Mouse (Mus musculus) neural tube, embryonic 13.5 days (tissue): ENCODE measurements at regions not wholly inside any gene's neighbourhood (a gene's known extent, or its start where the extent isn't known, plus 50 kb on each side); places are given as distances from the start of the nearest gene placed in this dataset.

ENCODE experiments used
- ATAC-seq: fragments of 200-750 bp; cut with Nextera tagmentation; 2 replicates; pipeline ENCODE4 v1.8.0; 2017; ENCODE audit warnings: low read depth, mild to moderate bottlenecking, moderate TSS enrichment, moderate library complexity
- H3K27ac ChIP-seq: fragments of 300-500 bp; sonication (generic); replicated peaks from 2 replicates; pipeline ENCODE4 v1.5.1; 2015; ENCODE audit warnings: moderate library complexity, mild to moderate bottlenecking, inconsistent platforms
- H3K27me3 ChIP-seq: fragments of 300-500 bp; sonication (generic); 2 replicates; pipeline ENCODE4 v1.6.1; 2015; ENCODE audit warnings: mild to moderate bottlenecking, inconsistent platforms
- H3K36me3 ChIP-seq: fragments of 300-500 bp; sonication (generic); 2 replicates; pipeline ENCODE4 v1.6.1; 2015; ENCODE audit warnings: mild to moderate bottlenecking, inconsistent platforms
- H3K4me1 ChIP-seq: fragments of 300-500 bp; sonication (generic); replicated peaks from 2 replicates; pipeline ENCODE4 v1.6.1; 2015; ENCODE audit warnings: inconsistent platforms
- H3K4me2 ChIP-seq: fragments of 300-500 bp; sonication (generic); 2 replicates; pipeline ENCODE4 v1.6.1; 2015; ENCODE audit warnings: inconsistent platforms, mild to moderate bottlenecking, moderate library complexity
- H3K4me3 ChIP-seq: fragments of 300-500 bp; sonication (generic); 2 replicates; pipeline ENCODE4 v1.5.1; 2015; ENCODE audit warnings: mild to moderate bottlenecking, inconsistent platforms
- H3K9ac ChIP-seq: fragments of 300-500 bp; sonication (generic); 2 replicates; pipeline ENCODE4 v1.6.1; 2015; ENCODE audit warnings: moderate library complexity, mild to moderate bottlenecking, inconsistent platforms
- H3K9me3 ChIP-seq: fragments of 300-500 bp; sonication (generic); 2 replicates; pipeline ENCODE4 v1.6.1; 2016; ENCODE audit warnings: inconsistent platforms
- WGBS: fragments of 180-500 bp; shearing (Covaris S2); methylation state at CpG from one replicate; pipeline ENCODE4 v1.1.7; 2015; 5-methylcytosine and 5-hydroxymethylcytosine counted together

DNA sequence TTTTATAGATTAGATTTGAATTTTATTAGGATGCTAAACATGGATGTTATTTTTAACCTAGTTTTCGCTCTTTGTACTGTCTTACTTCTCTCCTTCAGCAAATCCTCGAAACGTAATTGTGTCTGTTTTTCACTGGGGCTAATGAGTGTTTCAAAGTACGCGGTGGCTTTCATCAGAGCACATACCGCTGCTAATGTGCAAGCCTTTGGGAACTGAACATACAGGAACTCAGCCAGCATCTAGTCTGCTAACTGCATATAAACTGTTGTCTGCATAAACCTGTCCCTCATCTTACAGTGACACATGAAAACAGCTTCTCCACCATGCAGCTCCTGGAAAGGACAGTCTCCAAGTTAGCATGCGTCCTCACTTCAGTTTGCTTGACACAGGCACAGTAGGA lies 434.1 kb downstream of the Fat4 start:
- Histone ChIP-seq H3K9ac (no peak overlapping the region), H3K27ac (0 out of 2 replicates have a peak overlapping the region, but pooled peaks have one; percentile 18), H3K4me2 (no peak overlapping the region), H3K4me1 (no peaks in the 10 kb centered on the region), H3K27me3 (no peaks in the 10 kb centered on the region), H3K9me3 (no peaks in the 10 kb centered on the region), H3K4me3 (no peak overlapping the region), H3K36me3 (no peaks in the 10 kb centered on the region)
- no peak for ATAC-seq
- 69% methylated on average over 7 of the region's 7 CpGs for WGBS

GRCm38 (mm10) chr3:39322225-39322624 lies 435.5 kb downstream of the Fat4 start:
- Histone ChIP-seq H3K4me1 (no peaks in the 10 kb centered on the region), H3K36me3 (no peaks in the 10 kb centered on the region), H3K4me2 (no peak overlapping the region), H3K9ac (no peak overlapping the region), H3K4me3 (no peak overlapping the region), H3K27me3 (no peaks in the 10 kb centered on the region), H3K9me3 (no peaks in the 10 kb centered on the region), H3K27ac (no peak overlapping the region)
- no peak for ATAC-seq
- WGBS, result 59% methylated on average over 5 of the region's 5 CpGs

GRCm38 (mm10) chr3:39335612-39336230 lies 449.0 kb downstream of the Fat4 start:
- Histone ChIP-seq H3K27me3 (no peaks in the 10 kb centered on the region), H3K27ac (no peak overlapping the region), H3K4me2 (no peak overlapping the region), H3K36me3 (no peaks in the 10 kb centered on the region), H3K4me1 (peaks cover 3% of the 10 kb centered on the region; the same call in 1 of the 2 replicates), H3K4me3 (no peak overlapping the region), H3K9ac (no peak overlapping the region), H3K9me3 (peaks cover 6% of the 10 kb centered on the region; the same call in 1 of the 2 replicates)
- WGBS, result 55% methylated on average over 8 of the region's 8 CpGs
- no peak for ATAC-seq

GRCm38 (mm10) chr3:39341161-39341687 lies 454.5 kb downstream of the Fat4 start:
- no peaks in the 10 kb centered on the region for H3K27me3 ChIP-seq
- H3K4me1 ChIP-seq, result no peaks in the 10 kb centered on the region
- no peaks in the 10 kb centered on the region for H3K36me3 ChIP-seq
- ATAC-seq, result no peak
- no peak overlapping the region for H3K9ac ChIP-seq
- H3K27ac ChIP-seq, result no peak overlapping the region
- no peak overlapping the region for H3K4me3 ChIP-seq
- no peaks in the 10 kb centered on the region for H3K9me3 ChIP-seq
- 68% methylated on average over 3 of the region's 3 CpGs for WGBS
- no peak overlapping the region for H3K4me2 ChIP-seq

GRCm38 (mm10) chr3:39344078-39344477 lies 457.3 kb downstream of the Fat4 start:
- no peak for ATAC-seq
- H3K27me3 ChIP-seq, result no peaks in the 10 kb centered on the region
- 66% methylated on average over 3 of the region's 3 CpGs for WGBS
- H3K36me3 ChIP-seq, result no peaks in the 10 kb centered on the region
- no peaks in the 10 kb centered on the region for H3K9me3 ChIP-seq
- H3K27ac ChIP-seq, result no peak overlapping the region
- H3K4me3 ChIP-seq, result no peak overlapping the region
- H3K9ac ChIP-seq, result no peak overlapping the region
- H3K4me1 ChIP-seq, result no peaks in the 10 kb centered on the region
- no peak overlapping the region for H3K4me2 ChIP-seq

- 93% methylated on average over 4 of the region's 4 CpGs for WGBS
- H3K4me1 ChIP-seq, result 0 out of 2 replicates have a peak, but pooled peaks cover 5% of the 10 kb centered on the region
- H3K9me3 ChIP-seq, result no peaks in the 10 kb centered on the region
- H3K4me3 ChIP-seq, result no peak overlapping the region
- H3K27me3 ChIP-seq, result no peaks in the 10 kb centered on the region
- no peaks in the 10 kb centered on the region for H3K36me3 ChIP-seq
- H3K9ac ChIP-seq, result no peak overlapping the region
- H3K4me2 ChIP-seq, result no peak overlapping the region
- H3K27ac ChIP-seq, result no peak overlapping the region
- no peak for ATAC-seq
Observed at GRCm38 (mm10) chr3:39347578-39347977, 460.8 kb downstream of the Fat4 start.

- no peak overlapping the region for H3K27ac ChIP-seq
- no peak overlapping the region for H3K4me2 ChIP-seq
- no peak overlapping the region for H3K4me3 ChIP-seq
- H3K27me3 ChIP-seq, result no peaks in the 10 kb centered on the region
- no peaks in the 10 kb centered on the region for H3K36me3 ChIP-seq
- ATAC-seq, result no peak
- 0 out of 2 replicates have a peak, but pooled peaks cover 3% of the 10 kb centered on the region for H3K9me3 ChIP-seq
- no peak overlapping the region for H3K9ac ChIP-seq
- H3K4me1 ChIP-seq, result 0 out of 2 replicates have a peak, but pooled peaks cover 5% of the 10 kb centered on the region
- 85% methylated on average over 2 of the region's 2 CpGs for WGBS
Observed at GRCm38 (mm10) chr3:39357012-39357411, 470.3 kb downstream of the Fat4 start.

- ATAC-seq, result peak; percentile 65; the same call in 1 of the 2 replicates
- 36% methylated on average over 2 of the region's 2 CpGs for WGBS
- no peaks in the 10 kb centered on the region for H3K36me3 ChIP-seq
Observed at GRCm38 (mm10) chr3:39360278-39360677, 473.5 kb downstream of the Fat4 start.

DNA sequence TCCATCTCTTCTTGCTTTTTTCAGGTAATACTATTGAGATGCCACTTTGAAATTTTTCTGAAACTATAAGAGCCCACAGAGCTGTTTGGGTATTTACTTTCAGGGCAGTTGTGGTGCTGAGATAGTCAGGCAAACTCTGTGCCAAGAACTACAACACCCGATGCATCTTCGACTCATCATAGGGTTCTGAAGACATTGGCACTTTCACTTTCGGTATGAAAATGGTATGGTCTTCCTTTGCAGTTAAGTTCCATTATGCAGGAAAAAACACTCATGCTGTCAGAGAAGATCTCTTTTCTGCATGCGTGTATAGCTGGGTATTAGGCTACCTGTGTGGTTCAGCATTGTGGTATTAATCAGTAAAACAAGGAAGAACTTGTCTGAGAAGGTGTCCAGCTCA lies 484.2 kb downstream of the Fat4 start:
- Histone ChIP-seq H3K4me1 (no peaks in the 10 kb centered on the region), H3K9ac (no peak overlapping the region), H3K27ac (no peak overlapping the region), H3K36me3 (no peaks in the 10 kb centered on the region), H3K9me3 (no peaks in the 10 kb centered on the region), H3K4me3 (no peak overlapping the region), H3K27me3 (no peaks in the 10 kb centered on the region), H3K4me2 (no peak overlapping the region)
- ATAC-seq, result no peak
- WGBS, result 88% methylated on average over 4 of the region's 4 CpGs

More at GRCm38 (mm10) chr3:39360278-39360677, 473.5 kb downstream of the Fat4 start:
- Histone ChIP-seq H3K4me3 (no peak overlapping the region), H3K27ac (no peak overlapping the region), H3K9me3 (0 out of 2 replicates have a peak, but pooled peaks cover 4% of the 10 kb centered on the region), H3K27me3 (no peaks in the 10 kb centered on the region), H3K4me2 (no peak overlapping the region), H3K9ac (no peak overlapping the region), H3K4me1 (0 out of 2 replicates have a peak, but pooled peaks cover 5% of the 10 kb centered on the region)

- H3K4me3 ChIP-seq, result no peak overlapping the region
- 81% methylated on average over 10 of the region's 10 CpGs for WGBS
- no peaks in the 10 kb centered on the region for H3K9me3 ChIP-seq
- H3K9ac ChIP-seq, result no peak overlapping the region
- ATAC-seq, result no peak
- H3K4me1 ChIP-seq, result no peaks in the 10 kb centered on the region
- no peaks in the 10 kb centered on the region for H3K27me3 ChIP-seq
- H3K27ac ChIP-seq, result no peak overlapping the region
- H3K4me2 ChIP-seq, result no peak overlapping the region
- no peaks in the 10 kb centered on the region for H3K36me3 ChIP-seq
Observed at GRCm38 (mm10) chr3:39372426-39372950, 485.7 kb downstream of the Fat4 start.

GRCm38 (mm10) chr3:39375465-39375864 lies 488.7 kb downstream of the Fat4 start:
- Histone ChIP-seq H3K9ac (no peak overlapping the region), H3K36me3 (no peaks in the 10 kb centered on the region), H3K4me3 (no peak overlapping the region), H3K27me3 (no peaks in the 10 kb centered on the region), H3K4me2 (no peak overlapping the region), H3K9me3 (no peaks in the 10 kb centered on the region), H3K4me1 (no peaks in the 10 kb centered on the region), H3K27ac (no peak overlapping the region)
- ATAC-seq, result no peak
- WGBS, result 88% methylated on average over 5 of the region's 5 CpGs

GRCm38 (mm10) chr3:39388491-39388890 lies 501.8 kb downstream of the Fat4 start:
- ATAC-seq, result no peak
- H3K4me1 ChIP-seq, result no peaks in the 10 kb centered on the region
- H3K9me3 ChIP-seq, result no peaks in the 10 kb centered on the region
- H3K4me3 ChIP-seq, result no peak overlapping the region
- H3K36me3 ChIP-seq, result no peaks in the 10 kb centered on the region
- H3K27ac ChIP-seq, result no peak overlapping the region
- H3K9ac ChIP-seq, result no peak overlapping the region
- 79% methylated on average over 1 of the region's 1 CpGs for WGBS
- H3K4me2 ChIP-seq, result no peak overlapping the region
- no peaks in the 10 kb centered on the region for H3K27me3 ChIP-seq
